Mouse (Mus musculus) small intestine, adult 2 months (tissue): ENCODE measurements around the gene Bicra. TPM values are rescaled to one million over a fixed set of nuclear protein-coding genes. Genes with fewer than 3 reads are reported as not detected.
A peak's percentile ranks its signal among the peaks of the same experiment; 100 is the strongest.

Experiments
- H3K27ac ChIP-seq: fragments of 200-500 bp; 2 replicates; pipeline ENCODE4 v1.5.1; 2012; ENCODE audit warnings: low read depth, low read length, control low read depth, inconsistent platforms; ENCODE audit not compliant: insufficient read depth
- H3K27me3 ChIP-seq: fragments of 200-500 bp; 2 replicates; pipeline ENCODE4 v1.6.1; 2012; ENCODE audit warnings: mild to moderate bottlenecking, moderate library complexity, low read length, inconsistent platforms; ENCODE audit not compliant: control insufficient read depth, insufficient read depth
- H3K36me3 ChIP-seq: fragments of 200-500 bp; 2 replicates; pipeline ENCODE4 v1.6.1; 2012; ENCODE audit warnings: mild to moderate bottlenecking, low read length, control low read depth, inconsistent platforms; ENCODE audit not compliant: control insufficient read depth, insufficient read depth
- H3K4me1 ChIP-seq: fragments of 200-500 bp; 2 replicates; pipeline ENCODE4 v1.6.1; 2012; ENCODE audit warnings: low read length, inconsistent platforms, mixed read lengths; ENCODE audit not compliant: control insufficient read depth, insufficient read depth, insufficient read length
- H3K4me3 ChIP-seq: fragments of 200-500 bp; 2 replicates; pipeline ENCODE4 v1.5.1; 2012; ENCODE audit warnings: low read depth, mild to moderate bottlenecking, control low read depth, inconsistent platforms, low read length, moderate library complexity
- CTCF ChIP-seq: fragments of 200-500 bp; IDR thresholded peaks from 2 replicates; pipeline ENCODE4 v1.5.1; 2012; ENCODE audit warnings: low read depth, mild to moderate bottlenecking, control low read depth, inconsistent platforms, low read length, moderate library complexity, mixed read lengths; ENCODE audit not compliant: insufficient replicate concordance, insufficient read length; ENCODE audit errors: extremely low read depth
- POLR2A ChIP-seq: fragments of 200-500 bp; IDR thresholded peaks from 2 replicates; pipeline ENCODE4 v1.6.1; 2012; ENCODE audit warnings: low read depth, mild to moderate bottlenecking, control low read depth, inconsistent platforms, low read length, moderate library complexity
- WGBS: fragments of 180-500 bp; shearing (Covaris S2); methylation state at CpG from one replicate; pipeline ENCODE4 v1.1.7; 2018; 5-methylcytosine and 5-hydroxymethylcytosine counted together
- polyA plus RNA-seq: library from polyadenylated mRNA; depleted of rRNA; stranded (reverse); fragments of >200 nt; gene quantifications from 2 replicates; pipeline ENCODE4 v1.2.3, GENCODE M21; 2012

Gene Bicra
- polyA plus RNA-seq, 1 experiment: 31.0 TPM

- 86% methylated on average over 25 of the region's 25 CpGs for WGBS
- H3K36me3 ChIP-seq: peaks cover 49% of the 10 kb centered on the region
- TF ChIP-seq CTCF (no peak), POLR2A (no peak)
Observed at GRCm38 (mm10) chr7:15972247-15972646, 75.5 kb downstream of the Bicra start.

DNA sequence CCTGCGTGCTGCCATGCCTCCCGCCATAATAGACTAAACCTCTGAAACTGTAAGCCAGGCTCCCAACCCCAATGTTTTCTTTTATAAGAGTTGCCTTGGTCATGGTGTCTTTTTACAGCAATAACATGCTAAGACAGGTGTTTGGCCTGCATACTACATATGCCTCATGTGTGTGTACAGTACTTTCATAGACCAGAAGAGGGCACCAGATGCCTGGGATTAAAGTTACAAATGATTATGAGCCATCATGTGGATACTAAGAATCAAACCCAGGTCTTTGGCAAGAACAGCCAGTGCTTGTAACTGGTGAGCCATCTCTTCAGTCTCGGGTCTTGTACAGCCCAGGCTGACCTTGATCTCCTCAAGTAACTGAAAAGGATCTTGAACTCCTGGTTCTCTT is 78.0 kb downstream of the Bicra start:
- peaks cover 30% of the 10 kb centered on the region for H3K36me3 ChIP-seq
- H3K27me3 ChIP-seq: no peaks in the 10 kb centered on the region
- TF ChIP-seq CTCF (no peak), POLR2A (no peak)
- H3K4me1 ChIP-seq: no peaks in the 10 kb centered on the region
- 86% methylated on average over 3 of the region's 3 CpGs for WGBS
- H3K4me3 ChIP-seq: no peak overlapping the region
- no peak overlapping the region for H3K27ac ChIP-seq

More at GRCm38 (mm10) chr7:15972247-15972646, 75.5 kb downstream of the Bicra start:
- Histone ChIP-seq H3K4me3 (no peak overlapping the region), H3K4me1 (no peaks in the 10 kb centered on the region), H3K27ac (no peak overlapping the region), H3K27me3 (no peaks in the 10 kb centered on the region)

GRCm38 (mm10) chr7:15968322-15968721 is 79.4 kb downstream of the Bicra start:
- WGBS: 85% methylated on average over 8 of the region's 8 CpGs
- no peak overlapping the region for H3K27ac ChIP-seq
- H3K36me3 ChIP-seq: peaks cover 19% of the 10 kb centered on the region
- no peak overlapping the region for H3K4me3 ChIP-seq
- peaks cover 4% of the 10 kb centered on the region; the same call in 1 of the 2 replicates for H3K4me1 ChIP-seq
- H3K27me3 ChIP-seq: no peaks in the 10 kb centered on the region
- no peak for TF ChIP-seq POLR2A
- TF ChIP-seq CTCF: no peak

DNA sequence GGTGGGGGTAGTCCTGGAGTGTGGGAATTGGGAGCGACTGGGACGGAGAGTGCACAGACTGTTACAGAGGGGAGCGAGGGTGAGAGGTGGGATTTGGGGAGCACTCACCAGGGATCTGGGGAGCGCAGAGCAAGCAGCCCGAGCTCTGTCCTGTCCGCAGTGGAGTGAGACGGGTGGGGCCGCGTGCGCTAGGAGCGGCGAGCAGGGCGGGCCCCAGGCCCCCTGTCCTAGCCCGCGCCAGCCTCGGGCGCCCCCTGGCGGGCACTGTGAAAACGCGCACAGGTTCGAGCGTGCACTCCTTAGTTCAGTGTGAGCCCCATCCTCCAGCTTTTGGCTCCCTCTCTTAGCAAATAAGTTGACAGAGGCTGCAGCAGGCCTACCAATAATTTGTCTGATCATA is 80.4 kb downstream of the Bicra start, which contains the start of gene Ehd2:
Ehd2 (minus strand) TSS at position 256 of the 400 bp plus-strand sequence.
- WGBS: 4% methylated on average over 22 of the region's 22 CpGs
- H3K27ac ChIP-seq: peak within 1 kb of the TSS; percentile 42
- H3K4me3 ChIP-seq: peak within 1 kb of the TSS; percentile 60
- TF ChIP-seq CTCF (peak; percentile 81), POLR2A (0 out of 2 replicates have a peak, but pooled peaks have one; percentile 27)
- H3K36me3 ChIP-seq: peaks cover 12% of the 10 kb centered on the region
- H3K4me1 ChIP-seq: peaks cover 9% of the 10 kb centered on the region
- H3K27me3 ChIP-seq: no peaks in the 10 kb centered on the region

DNA sequence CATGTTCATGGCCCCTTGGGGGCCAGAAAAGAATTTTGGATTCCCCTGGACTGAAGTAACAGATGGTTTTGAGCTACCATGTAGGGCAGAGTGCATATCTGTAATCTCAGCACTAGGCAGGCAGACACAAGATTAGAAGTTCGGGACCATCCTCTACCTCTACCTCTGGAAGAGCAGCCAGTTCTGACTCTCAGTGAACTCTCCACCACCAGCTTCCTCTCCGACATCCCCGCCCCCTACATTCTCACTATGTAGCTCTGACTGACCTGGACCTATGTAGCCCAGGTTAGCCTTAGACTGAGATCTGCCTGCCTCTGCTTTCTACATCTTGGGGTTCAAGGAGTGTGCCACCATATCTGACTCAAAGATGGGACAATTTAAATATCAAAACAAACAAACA is 81.2 kb downstream of the Bicra start:
- 72% methylated on average over 3 of the region's 3 CpGs for WGBS
- Histone ChIP-seq H3K36me3 (peaks cover 3% of the 10 kb centered on the region), H3K27me3 (no peaks in the 10 kb centered on the region), H3K4me3 (no peak overlapping the region), H3K27ac (no peak overlapping the region), H3K4me1 (peaks cover 9% of the 10 kb centered on the region)
- TF ChIP-seq CTCF (no peak), POLR2A (no peak)

GRCm38 (mm10) chr7:15963798-15964652 is 83.7 kb downstream of the Bicra start:
- WGBS: 71% methylated on average over 32 of the region's 32 CpGs
- no peaks in the 10 kb centered on the region for H3K27me3 ChIP-seq
- peak overlapping the region; percentile 23 for H3K4me3 ChIP-seq
- H3K36me3 ChIP-seq: no peaks in the 10 kb centered on the region
- no peak for TF ChIP-seq POLR2A
- no peak for TF ChIP-seq CTCF
- peak overlapping the region; percentile 15; the same call in 1 of the 2 replicates for H3K27ac ChIP-seq
- H3K4me1 ChIP-seq: peaks cover 9% of the 10 kb centered on the region
